Mouse (Mus musculus) liver, postnatal 0 days (tissue): ENCODE results near the gene Gmfg. TPM values are rescaled to one million over a fixed set of nuclear protein-coding genes. Genes with fewer than 3 reads are reported as not detected.

ENCODE experiments used
- ATAC-seq: fragments of 200-750 bp; cut with Nextera tagmentation; 2 replicates; pipeline ENCODE4 v1.8.0; 2017; ENCODE audit warnings: mild to moderate bottlenecking, moderate library complexity
- DNase-seq: peaks from one replicate; pipeline ENCODE4 v3.0.0-alpha.2; 2016
- H3K27ac ChIP-seq: fragments of 300-500 bp; sonication (generic); 2 replicates; pipeline ENCODE4 v1.5.1; 2014; ENCODE audit warnings: antibody characterized with exemption, moderate library complexity, mild to moderate bottlenecking, low read depth
- H3K27me3 ChIP-seq: fragments of 300-500 bp; sonication (generic); 2 replicates; pipeline ENCODE4 v1.6.1; 2014; ENCODE audit warnings: low read length, control low read depth, mixed read lengths; ENCODE audit not compliant: insufficient read depth
- H3K36me3 ChIP-seq: fragments of 300-500 bp; sonication (generic); replicated peaks from 2 replicates; pipeline ENCODE4 v1.6.1; 2014; ENCODE audit warnings: mild to moderate bottlenecking, control low read depth, low read length, moderate library complexity, mixed read lengths; ENCODE audit not compliant: insufficient read depth
- H3K4me1 ChIP-seq: fragments of 300-500 bp; sonication (generic); 2 replicates; pipeline ENCODE4 v1.6.1; 2014; ENCODE audit warnings: antibody characterized with exemption, mild to moderate bottlenecking, control low read depth; ENCODE audit not compliant: insufficient read depth
- H3K4me2 ChIP-seq: fragments of 300-500 bp; sonication (generic); 2 replicates; pipeline ENCODE4 v1.6.1; 2014; ENCODE audit warnings: low read depth, mild to moderate bottlenecking, low read length, moderate library complexity, mixed read lengths
- H3K4me3 ChIP-seq: fragments of 300-500 bp; sonication (generic); 2 replicates; pipeline ENCODE4 v1.5.1; 2014; ENCODE audit warnings: low read depth, low read length
- H3K9ac ChIP-seq: fragments of 300-500 bp; sonication (generic); replicated peaks from 2 replicates; pipeline ENCODE4 v1.6.1; 2014; ENCODE audit warnings: mild to moderate bottlenecking, moderate library complexity
- H3K9me3 ChIP-seq: fragments of 300-500 bp; sonication (generic); 2 replicates; pipeline ENCODE4 v1.6.1; 2016; ENCODE audit warnings: mild to moderate bottlenecking, control low read depth, low read length, mixed read lengths
- CTCF ChIP-seq: sonication (generic); IDR thresholded peaks from 2 replicates; pipeline ENCODE4 v1.5.1; 2016; ENCODE audit warnings: antibody characterized with exemption, low read depth
- EP300 ChIP-seq: IDR thresholded peaks from 2 replicates; pipeline ENCODE4 v1.6.1; 2016; ENCODE audit warnings: antibody characterized with exemption, low read depth, mild to moderate bottlenecking
- WGBS: fragments of 180-500 bp; shearing (Covaris S2); extraction: QIAGEN DNeasy Blood & Tissue Kit; methylation state at CpG from one replicate; pipeline ENCODE4 v1.1.7; 2014; ENCODE audit not compliant: insufficient replicate concordance; 5-methylcytosine and 5-hydroxymethylcytosine counted together
- polyA plus RNA-seq: library from polyadenylated mRNA; unstranded; fragments of >200 nt; fragmentation: Nextera tagmentation; extraction: Ambion mirVana; gene quantifications from 2 replicates; pipeline ENCODE4 v1.2.1, GENCODE M21; 2015

Gmfg gene
- polyA plus RNA-seq, 1 experiment from 2014 or later, result 75.4 TPM

DNA sequence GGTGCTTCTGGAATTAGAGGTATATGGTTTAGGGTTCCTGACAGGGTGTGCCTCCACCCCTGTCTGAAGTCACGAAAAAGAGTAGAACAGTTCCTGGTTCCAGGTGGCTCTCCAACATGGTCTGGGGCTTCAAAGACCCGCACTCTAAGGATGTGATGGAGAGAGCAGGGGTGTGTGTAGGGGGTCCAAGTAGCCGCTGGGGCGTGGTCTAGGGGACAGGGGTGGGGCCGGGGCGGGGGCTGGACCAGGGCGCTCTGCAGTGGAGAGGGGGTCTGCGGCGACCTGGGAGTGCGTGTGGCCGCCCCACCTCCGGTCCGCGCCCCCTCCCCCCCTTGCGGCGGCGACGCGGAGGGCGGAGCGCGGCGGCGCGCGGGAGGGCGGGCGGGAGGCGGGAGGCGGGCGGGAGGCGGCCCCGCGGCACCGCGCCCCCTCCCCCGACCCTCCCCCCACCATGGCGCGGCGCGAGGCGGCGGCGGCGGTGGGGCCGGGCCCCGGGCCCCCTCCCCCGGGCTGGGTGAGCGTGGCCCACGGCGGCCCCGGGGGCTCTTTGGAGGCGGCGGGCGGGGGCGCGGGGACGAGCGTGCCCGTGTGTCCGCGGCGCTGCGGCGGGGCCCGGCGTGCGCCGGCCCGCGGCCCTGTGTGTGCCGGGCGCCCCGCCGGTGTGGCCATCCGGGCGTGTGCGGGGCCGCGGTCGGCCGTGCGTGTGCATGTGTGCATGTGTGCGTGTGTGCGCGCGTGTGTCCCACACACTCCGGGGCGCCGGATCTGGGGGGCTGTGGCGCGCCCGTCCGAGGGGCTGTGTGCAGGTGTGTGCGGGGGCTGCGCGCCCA is 14.5 kb downstream of the Gmfg start, which contains the start of gene Lrfn1:
TSS of gene Lrfn1 (plus strand) at position 450 of the 830 bp plus-strand sequence.
- ATAC-seq (peak; percentile 49), DNase-seq (peak; percentile 17)
- Histone ChIP-seq H3K9me3 (no peaks in the 10 kb centered on the region), H3K36me3 (no peaks in the 10 kb centered on the region; the same call in 1 of the 2 replicates), H3K27me3 (0 out of 2 replicates have a peak, but pooled peaks cover 5% of the 10 kb centered on the region), H3K27ac (no peak within 1 kb of the TSS), H3K4me2 (peak within 1 kb of the TSS; percentile 94), H3K4me1 (peaks cover 3% of the 10 kb centered on the region), H3K4me3 (peak within 1 kb of the TSS; percentile 61), H3K9ac (peak within 1 kb of the TSS; percentile 54)
- TF ChIP-seq CTCF (no peak), EP300 (no peak)
- 1% methylated on average over 18 of the region's 97 CpGs for WGBS

DNA sequence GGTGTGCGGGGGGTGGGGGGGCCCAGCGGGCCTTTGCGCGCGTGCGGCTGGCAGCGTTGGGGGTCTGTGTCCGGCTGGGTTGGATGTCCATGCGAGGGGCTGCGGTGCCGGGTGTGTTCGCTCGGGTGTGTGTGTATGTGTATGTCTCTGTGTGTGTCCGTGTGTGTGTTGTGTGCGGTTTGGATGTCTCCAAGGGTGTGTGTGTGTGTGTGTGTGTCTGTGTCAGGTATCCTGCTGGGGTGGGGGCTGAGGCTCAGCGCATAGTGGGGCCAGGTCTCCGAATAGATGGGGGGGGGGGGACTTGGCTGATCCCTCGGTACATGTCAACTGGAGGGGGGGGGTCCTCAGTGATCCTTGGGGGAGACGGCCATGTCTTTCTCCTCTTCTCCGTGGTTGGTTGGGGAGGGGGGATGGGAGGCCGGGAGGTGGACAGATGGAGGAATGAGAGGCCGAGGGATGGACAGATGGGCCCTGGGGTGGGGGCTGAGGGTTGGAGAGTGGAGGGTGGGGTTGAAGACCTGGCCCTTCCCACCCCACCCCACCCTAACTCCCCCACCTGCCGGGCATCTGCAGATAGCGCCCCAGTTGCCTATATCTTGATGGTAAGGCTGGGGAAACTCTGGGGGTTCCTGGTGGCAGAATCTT is 15.2 kb downstream of the Gmfg start:
- peak overlapping the region; percentile 54 for H3K9ac ChIP-seq
- DNase-seq (no peak), ATAC-seq (no peak)
- H3K4me3 ChIP-seq, result peak overlapping the region; percentile 61
- TF ChIP-seq CTCF (no peak), EP300 (no peak)
- H3K27ac ChIP-seq, result no peak overlapping the region
- no peaks in the 10 kb centered on the region for H3K9me3 ChIP-seq
- H3K4me2 ChIP-seq, result peak overlapping the region; percentile 94
- 4% methylated on average over 18 of the region's 24 CpGs for WGBS
- H3K4me1 ChIP-seq, result peaks cover 3% of the 10 kb centered on the region
- H3K36me3 ChIP-seq, result no peaks in the 10 kb centered on the region
- 0 out of 2 replicates have a peak, but pooled peaks cover 5% of the 10 kb centered on the region for H3K27me3 ChIP-seq

DNA sequence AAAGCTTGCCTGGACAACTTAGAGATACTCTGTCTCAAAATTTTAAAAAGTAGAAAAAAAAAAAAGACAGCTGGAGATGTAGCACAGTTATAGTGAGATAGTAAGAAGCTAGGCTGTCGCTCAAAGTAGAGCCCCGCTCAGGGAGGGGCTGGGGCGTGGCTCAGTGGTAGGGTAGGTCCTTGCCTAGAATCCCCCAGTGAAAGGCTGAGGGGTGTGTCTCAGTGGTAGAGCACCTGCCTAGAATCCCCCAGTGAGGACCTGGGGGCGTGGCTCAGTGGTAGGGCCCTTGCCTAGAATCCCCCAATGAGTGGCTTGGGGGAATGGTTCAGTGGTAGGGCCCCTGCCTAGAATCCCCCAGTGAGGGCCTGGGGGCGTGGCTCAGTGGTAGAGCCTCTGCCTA is 23.1 kb downstream of the Gmfg start:
- no peak for ATAC-seq
- DNase-seq, result no peak
- Histone ChIP-seq H3K27ac (no peak overlapping the region), H3K36me3 (no peaks in the 10 kb centered on the region), H3K9ac (no peak overlapping the region), H3K9me3 (no peaks in the 10 kb centered on the region), H3K4me1 (no peaks in the 10 kb centered on the region), H3K4me2 (no peak overlapping the region), H3K27me3 (no peaks in the 10 kb centered on the region), H3K4me3 (no peak overlapping the region)
- WGBS, result 72% methylated on average over 5 of the region's 5 CpGs
- TF ChIP-seq EP300, result no peak
- TF ChIP-seq CTCF, result no peak

GRCm38 (mm10) chr7:28462769-28463168 is 25.5 kb downstream of the Gmfg start:
- H3K27me3 ChIP-seq, result peaks cover 12% of the 10 kb centered on the region
- H3K9me3 ChIP-seq, result no peaks in the 10 kb centered on the region
- no peak overlapping the region for H3K4me3 ChIP-seq
- 62% methylated on average over 2 of the region's 2 CpGs for WGBS
- H3K4me2 ChIP-seq, result no peak overlapping the region
- peaks cover 10% of the 10 kb centered on the region for H3K4me1 ChIP-seq
- H3K9ac ChIP-seq, result no peak overlapping the region
- DNase-seq (no peak), ATAC-seq (no peak)
- H3K27ac ChIP-seq, result no peak overlapping the region
- no peaks in the 10 kb centered on the region for H3K36me3 ChIP-seq
- TF ChIP-seq EP300, result no peak
- no peak for TF ChIP-seq CTCF

DNA sequence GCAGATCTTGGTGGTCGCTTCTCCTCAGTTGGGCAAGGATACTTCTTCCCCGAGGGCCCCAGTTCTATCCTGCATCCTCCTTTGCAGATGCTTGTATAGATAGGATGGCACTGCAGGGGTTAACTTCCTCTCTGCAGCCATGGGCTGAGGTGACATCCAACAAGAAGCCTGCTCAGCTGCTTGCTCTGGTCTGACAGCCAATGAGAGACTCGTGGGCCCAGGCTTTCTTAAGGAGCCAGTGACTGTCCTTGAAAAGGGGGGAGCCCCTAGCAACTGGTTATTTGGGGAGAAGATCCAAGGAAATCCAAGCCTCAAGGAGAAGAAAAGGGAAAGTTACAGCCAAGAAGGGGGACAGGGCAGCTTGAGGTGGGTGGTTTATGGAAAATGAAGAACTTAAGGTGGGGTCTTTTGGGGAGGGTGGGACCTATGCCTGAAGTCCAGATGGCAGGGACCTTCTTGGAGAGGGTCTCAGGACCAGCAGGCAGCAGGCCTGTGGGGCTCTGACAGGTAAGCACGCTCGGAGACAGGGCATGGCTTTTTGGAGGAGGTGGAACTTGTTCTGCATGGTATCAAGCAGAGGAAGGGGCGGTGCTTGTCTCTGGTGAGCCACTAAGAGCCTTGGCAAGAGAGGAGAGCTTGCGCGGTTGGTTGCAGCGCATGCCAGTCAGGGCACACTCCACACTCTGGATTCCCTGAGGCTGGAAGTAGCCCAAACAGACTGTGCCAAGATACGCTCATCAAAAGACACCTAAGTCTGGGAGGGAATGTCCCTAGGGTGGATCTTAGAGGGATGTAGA is 27.4 kb downstream of the Gmfg start:
- TF ChIP-seq CTCF (no peak), EP300 (no peak)
- H3K4me1 ChIP-seq, result peaks cover 10% of the 10 kb centered on the region
- peaks cover 17% of the 10 kb centered on the region for H3K27me3 ChIP-seq
- no peaks in the 10 kb centered on the region for H3K9me3 ChIP-seq
- DNase-seq (peak; percentile 59), ATAC-seq (peak; percentile 62; the same call in 1 of the 2 replicates)
- H3K9ac ChIP-seq, result no peak overlapping the region
- WGBS, result 53% methylated on average over 10 of the region's 10 CpGs
- no peak overlapping the region for H3K27ac ChIP-seq
- no peaks in the 10 kb centered on the region for H3K36me3 ChIP-seq
- H3K4me3 ChIP-seq, result no peak overlapping the region
- no peak overlapping the region for H3K4me2 ChIP-seq
